Mouse (Mus musculus): Measurements from ENCODE around the gene Cyp1a1. TPM values are rescaled to one million over a fixed set of nuclear protein-coding genes. Genes with fewer than 3 reads are reported as not detected.

The Cyp1a1 gene
- total and polyA plus RNA-seq, 3 experiments, result not detected

- peaks cover 28% of the 10 kb centered on the region for H3K27me3 ChIP-seq (ENCODE audit: insufficient read depth, low read length)
- ATAC-seq (ENCODE audit: extremely low read depth, insufficient number of reproducible peaks, low FRiP score, poor library complexity, severe bottlenecking), result no peak
- H3K4me3 ChIP-seq (ENCODE audit: low read depth, low read length), result no peak overlapping the region
- no peaks in the 10 kb centered on the region for H3K36me3 ChIP-seq (replicated peaks)
- no peaks in the 10 kb centered on the region for H3K4me1 ChIP-seq (ENCODE audit: insufficient read depth, low read depth, low read length)
- H3K9me3 ChIP-seq (replicated peaks), result no peaks in the 10 kb centered on the region
- TF ChIP-seq GATA2 (IDR thresholded peaks at IDR 0.05; ENCODE audit: borderline replicate concordance, low read depth, low read length) (no peak), TAL1 (conservative IDR thresholded peaks at IDR 0.05; ENCODE audit: low read depth, low read length) (no peak), CTCF (IDR thresholded peaks at IDR 0.05; ENCODE audit: low read depth, low read length) (0 out of 2 replicates have a peak, but pooled peaks have one; percentile 31), POLR2AphosphoS5 (IDR thresholded peaks at IDR 0.05; ENCODE audit: insufficient replicate concordance, low read depth, low read length) (no peak), GATA1 (IDR thresholded peaks at IDR 0.05; ENCODE audit: borderline replicate concordance, low read length) (no peak)
- no peak for DNase-seq (ENCODE audit: low spot score)
These were observed 430 bp downstream of the Cyp1a1 start for GRCm38 (mm10) chr9:57688158-57688557.

GRCm38 (mm10) chr9:57688606-57689005 lies 878 bp downstream of the Cyp1a1 start:
- Histone ChIP-seq H3K36me3 (replicated peaks) (no peaks in the 10 kb centered on the region), H3K4me3 (ENCODE audit: low read depth, low read length) (no peak overlapping the region), H3K9me3 (replicated peaks) (no peaks in the 10 kb centered on the region), H3K27me3 (ENCODE audit: insufficient read depth, low read length) (peaks cover 26% of the 10 kb centered on the region), H3K4me1 (ENCODE audit: insufficient read depth, low read depth, low read length) (no peaks in the 10 kb centered on the region)
- ATAC-seq (ENCODE audit: extremely low read depth, insufficient number of reproducible peaks, low FRiP score, poor library complexity, severe bottlenecking), result no peak
- no peak for DNase-seq (ENCODE audit: low spot score)
- no peak for TF ChIP-seq TAL1 (conservative IDR thresholded peaks at IDR 0.05; ENCODE audit: low read depth, low read length)
- no peak for TF ChIP-seq POLR2AphosphoS5 (IDR thresholded peaks at IDR 0.05; ENCODE audit: insufficient replicate concordance, low read depth, low read length)
- no peak for TF ChIP-seq GATA2 (IDR thresholded peaks at IDR 0.05; ENCODE audit: borderline replicate concordance, low read depth, low read length)
- no peak for TF ChIP-seq GATA1 (IDR thresholded peaks at IDR 0.05; ENCODE audit: borderline replicate concordance, low read length)
- TF ChIP-seq CTCF (IDR thresholded peaks at IDR 0.05; ENCODE audit: low read depth, low read length), result no peak

- peaks cover 61% of the 10 kb centered on the region for H3K27me3 ChIP-seq (ENCODE audit: insufficient read depth, low read length)
- TF ChIP-seq GATA1 (IDR thresholded peaks at IDR 0.05; ENCODE audit: borderline replicate concordance, low read length) (no peak), TAL1 (conservative IDR thresholded peaks at IDR 0.05; ENCODE audit: low read depth, low read length) (no peak), GATA2 (IDR thresholded peaks at IDR 0.05; ENCODE audit: borderline replicate concordance, low read depth, low read length) (no peak), CTCF (IDR thresholded peaks at IDR 0.05; ENCODE audit: low read depth, low read length) (no peak), POLR2AphosphoS5 (IDR thresholded peaks at IDR 0.05; ENCODE audit: insufficient replicate concordance, low read depth, low read length) (no peak)
- peaks cover 5% of the 10 kb centered on the region for H3K4me1 ChIP-seq (ENCODE audit: insufficient read depth, low read depth, low read length)
- DNase-seq (ENCODE audit: low spot score) (no peak), ATAC-seq (ENCODE audit: extremely low read depth, insufficient number of reproducible peaks, low FRiP score, poor library complexity, severe bottlenecking) (no peak)
- H3K4me3 ChIP-seq (ENCODE audit: low read depth, low read length), result no peak overlapping the region
- no peaks in the 10 kb centered on the region for H3K9me3 ChIP-seq (replicated peaks)
- H3K36me3 ChIP-seq (replicated peaks), result no peaks in the 10 kb centered on the region
These were observed 6.4 kb downstream of the Cyp1a1 start for GRCm38 (mm10) chr9:57694108-57694507.

GRCm38 (mm10) chr9:57696380-57697285 lies 8.9 kb downstream of the Cyp1a1 start:
- DNase-seq (ENCODE audit: low spot score), result no peak
- ATAC-seq (ENCODE audit: extremely low read depth, insufficient number of reproducible peaks, low FRiP score, poor library complexity, severe bottlenecking), result no peak
- Histone ChIP-seq H3K9me3 (replicated peaks) (no peaks in the 10 kb centered on the region), H3K4me3 (ENCODE audit: low read depth, low read length) (no peak overlapping the region), H3K36me3 (replicated peaks) (no peaks in the 10 kb centered on the region), H3K4me1 (ENCODE audit: insufficient read depth, low read depth, low read length) (peaks cover 5% of the 10 kb centered on the region), H3K27me3 (ENCODE audit: insufficient read depth, low read length) (peaks cover 73% of the 10 kb centered on the region)
- TF ChIP-seq POLR2AphosphoS5 (IDR thresholded peaks at IDR 0.05; ENCODE audit: insufficient replicate concordance, low read depth, low read length) (no peak), TAL1 (conservative IDR thresholded peaks at IDR 0.05; ENCODE audit: low read depth, low read length) (no peak), GATA2 (IDR thresholded peaks at IDR 0.05; ENCODE audit: borderline replicate concordance, low read depth, low read length) (no peak), GATA1 (IDR thresholded peaks at IDR 0.05; ENCODE audit: borderline replicate concordance, low read length) (no peak), CTCF (IDR thresholded peaks at IDR 0.05; ENCODE audit: low read depth, low read length) (no peak)

GRCm38 (mm10) chr9:57697380-57697779 lies 9.7 kb downstream of the Cyp1a1 start:
- peaks cover 5% of the 10 kb centered on the region for H3K4me1 ChIP-seq (ENCODE audit: insufficient read depth, low read depth, low read length)
- no peaks in the 10 kb centered on the region for H3K36me3 ChIP-seq (replicated peaks)
- no peaks in the 10 kb centered on the region for H3K9me3 ChIP-seq (replicated peaks)
- DNase-seq (ENCODE audit: low spot score) (no peak), ATAC-seq (ENCODE audit: extremely low read depth, insufficient number of reproducible peaks, low FRiP score, poor library complexity, severe bottlenecking) (no peak)
- no peak overlapping the region for H3K4me3 ChIP-seq (ENCODE audit: low read depth, low read length)
- peaks cover 76% of the 10 kb centered on the region for H3K27me3 ChIP-seq (ENCODE audit: insufficient read depth, low read length)
- TF ChIP-seq TAL1 (conservative IDR thresholded peaks at IDR 0.05; ENCODE audit: low read depth, low read length), result no peak
- no peak for TF ChIP-seq CTCF (IDR thresholded peaks at IDR 0.05; ENCODE audit: low read depth, low read length)

GRCm38 (mm10) chr9:57698466-57699150 lies 10.9 kb downstream of the Cyp1a1 start:
- ATAC-seq (ENCODE audit: extremely low read depth, insufficient number of reproducible peaks, low FRiP score, poor library complexity, severe bottlenecking) (no peak), DNase-seq (ENCODE audit: low spot score) (no peak)
- no peaks in the 10 kb centered on the region for H3K9me3 ChIP-seq (replicated peaks)
- H3K4me1 ChIP-seq (ENCODE audit: insufficient read depth, low read depth, low read length), result peaks cover 5% of the 10 kb centered on the region
- H3K36me3 ChIP-seq (replicated peaks), result no peaks in the 10 kb centered on the region
- H3K4me3 ChIP-seq (ENCODE audit: low read depth, low read length), result no peak overlapping the region
- TF ChIP-seq GATA2 (IDR thresholded peaks at IDR 0.05; ENCODE audit: borderline replicate concordance, low read depth, low read length) (no peak), TAL1 (conservative IDR thresholded peaks at IDR 0.05; ENCODE audit: low read depth, low read length) (no peak), CTCF (IDR thresholded peaks at IDR 0.05; ENCODE audit: low read depth, low read length) (no peak), POLR2AphosphoS5 (IDR thresholded peaks at IDR 0.05; ENCODE audit: insufficient replicate concordance, low read depth, low read length) (no peak), GATA1 (IDR thresholded peaks at IDR 0.05; ENCODE audit: borderline replicate concordance, low read length) (no peak)
- H3K27me3 ChIP-seq (ENCODE audit: insufficient read depth, low read length), result peaks cover 76% of the 10 kb centered on the region
